Mouse (Mus musculus) adrenal gland (tissue): Measurements from ENCODE around the gene Rbm6.

ENCODE experiments used
- intact Hi-C: fragments of 180-260 bp; cut with DNase I; formaldehyde crosslinking; loops from one replicate; pipeline ENCODE4 v1.15.1; 2025

Rbm6 gene

GRCm38 (mm10) chr9:107768851-107769250, 104.2 kb downstream of the Rbm6 start:
- intact Hi-C loops, result no loop called here

- intact Hi-C loops, result no loop called here
These were observed 113.4 kb downstream of the Rbm6 start for GRCm38 (mm10) chr9:107759593-107759992.

- intact Hi-C loops, result no loop called here
These were observed 122.7 kb downstream of the Rbm6 start for GRCm38 (mm10) chr9:107750378-107750777.

GRCm38 (mm10) chr9:107748063-107748462, 125.0 kb downstream of the Rbm6 start:
- intact Hi-C loops, result no loop called here

- intact Hi-C loops, result no loop called here
These were observed 125.7 kb downstream of the Rbm6 start for GRCm38 (mm10) chr9:107747310-107747709.

GRCm38 (mm10) chr9:107746679-107747078, 126.4 kb downstream of the Rbm6 start:
- intact Hi-C loops, result no loop called here

- intact Hi-C loops, result no loop called here
These were observed 129.0 kb downstream of the Rbm6 start for GRCm38 (mm10) chr9:107744061-107744460.

GRCm38 (mm10) chr9:107738841-107739202, 134.2 kb downstream of the Rbm6 start:
- intact Hi-C loops, result loop anchor here (2.0 kb wide), 2 partner anchors 28 to 60 kb away; partner anchors contain the start of genes Gnat1 and Sema3f

GRCm38 (mm10) chr9:107738020-107738840, 134.8 kb downstream of the Rbm6 start:
- intact Hi-C loops, result loop anchor here (2.0 kb wide), 2 partner anchors 27 to 59 kb away; partner anchors contain the start of genes Gnat1 and Sema3f

- intact Hi-C loops, result no loop called here
These were observed 136.9 kb downstream of the Rbm6 start for GRCm38 (mm10) chr9:107736185-107736485.

GRCm38 (mm10) chr9:107735356-107736184, 137.5 kb downstream of the Rbm6 start:
- intact Hi-C loops, result no loop called here

GRCm38 (mm10) chr9:107734567-107734971, 138.5 kb downstream of the Rbm6 start:
- intact Hi-C loops, result no loop called here

GRCm38 (mm10) chr9:107729709-107730108, 143.3 kb downstream of the Rbm6 start:
- intact Hi-C loops, result no loop called here

GRCm38 (mm10) chr9:107728919-107729670, 143.9 kb downstream of the Rbm6 start:
- intact Hi-C loops, result no loop called here

GRCm38 (mm10) chr9:107727041-107727440, 146.0 kb downstream of the Rbm6 start:
- intact Hi-C loops, result no loop called here

GRCm38 (mm10) chr9:107724796-107725195, 148.2 kb downstream of the Rbm6 start:
- intact Hi-C loops, result no loop called here

GRCm38 (mm10) chr9:107723794-107724531, 149.1 kb downstream of the Rbm6 start:
- intact Hi-C loops, result no loop called here
